Mouse (Mus musculus) liver, embryonic 11.5 days (tissue): ENCODE measurements around the gene Katnb1. TPM values are rescaled to one million over a fixed set of nuclear protein-coding genes. Genes with fewer than 3 reads are reported as not detected.

Source experiments
- ATAC-seq: fragments of 200-750 bp; cut with Nextera tagmentation; replicated peaks from 2 replicates; pipeline ENCODE4 v1.8.0; 2017; ENCODE audit warnings: moderate number of reproducible peaks, mild to moderate bottlenecking, moderate TSS enrichment, moderate library complexity; ENCODE audit not compliant: low FRiP score
- DNase-seq: peaks from one replicate; pipeline ENCODE4 v3.0.0-alpha.2; 2017; ENCODE audit warnings: low spot score
- H3K27ac ChIP-seq: fragments of 300-500 bp; sonication (generic); 2 replicates; pipeline ENCODE4 v1.5.1; 2014; ENCODE audit warnings: mild to moderate bottlenecking, low read depth, low read length, control low read depth
- H3K27me3 ChIP-seq: fragments of 300-500 bp; sonication (generic); replicated peaks from 2 replicates; pipeline ENCODE4 v1.6.1; 2014; ENCODE audit warnings: low read length, mixed read lengths; ENCODE audit not compliant: control insufficient read depth, insufficient read depth
- H3K36me3 ChIP-seq: fragments of 300-500 bp; sonication (generic); 2 replicates; pipeline ENCODE4 v1.6.1; 2014; ENCODE audit warnings: mild to moderate bottlenecking, low read length, moderate library complexity, mixed read lengths; ENCODE audit not compliant: control insufficient read depth, insufficient read depth
- H3K4me1 ChIP-seq: fragments of 300-500 bp; sonication (generic); replicated peaks from 2 replicates; pipeline ENCODE4 v1.6.1; 2014; ENCODE audit warnings: low read length, mixed read lengths; ENCODE audit not compliant: control insufficient read depth, insufficient read depth
- H3K4me2 ChIP-seq: fragments of 300-500 bp; sonication (generic); 2 replicates; pipeline ENCODE4 v1.6.1; 2014; ENCODE audit warnings: mild to moderate bottlenecking, control low read depth, moderate library complexity
- H3K4me3 ChIP-seq: fragments of 300-500 bp; sonication (generic); 2 replicates; pipeline ENCODE4 v1.5.1; 2014; ENCODE audit warnings: low read depth, low read length, control low read depth
- H3K9ac ChIP-seq: fragments of 300-500 bp; sonication (generic); 2 replicates; pipeline ENCODE4 v1.6.1; 2014; ENCODE audit warnings: low read depth, low read length, control low read depth
- H3K9me3 ChIP-seq: fragments of 300-500 bp; sonication (generic); 2 replicates; pipeline ENCODE4 v1.6.1; 2016; ENCODE audit warnings: low read length, inconsistent platforms, mixed read lengths; ENCODE audit not compliant: control insufficient read depth
- WGBS: fragments of 180-500 bp; shearing (Covaris S2); extraction: QIAGEN DNeasy Blood & Tissue Kit; methylation state at CpG from one replicate; pipeline ENCODE4 v1.1.7; 2014; 5-methylcytosine and 5-hydroxymethylcytosine counted together
- polyA plus RNA-seq: library from polyadenylated mRNA; unstranded; fragments of >200 nt; fragmentation: Nextera tagmentation; extraction: Ambion mirVana; gene quantifications from 2 replicates; pipeline ENCODE4 v1.2.1, GENCODE M21; 2014

Gene Katnb1
- polyA plus RNA-seq, 1 experiment from 2014 or later: 25.1 TPM

DNA sequence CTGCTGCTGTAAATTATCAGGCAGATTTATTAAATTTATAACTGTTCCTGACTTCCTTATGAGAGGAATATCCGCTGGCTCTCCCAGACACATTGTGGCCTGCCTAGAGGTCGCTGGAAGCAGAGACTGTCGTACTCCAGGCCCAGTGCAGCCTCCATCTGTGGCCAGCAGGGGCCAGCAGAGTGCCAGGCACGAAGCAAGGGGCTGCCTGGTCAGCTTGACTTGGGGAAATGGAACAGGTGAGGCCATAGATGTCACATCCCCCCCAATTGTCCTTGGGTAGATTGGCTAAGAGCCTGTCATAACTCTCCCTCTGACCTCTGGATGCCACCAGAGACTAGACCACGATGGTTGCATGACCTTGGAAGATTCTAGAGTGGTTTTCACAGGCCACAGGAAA, 18.0 kb downstream of the Katnb1 start:
- no peak overlapping the region for H3K4me3 ChIP-seq
- H3K9me3 ChIP-seq: no peaks in the 10 kb centered on the region
- no peaks in the 10 kb centered on the region for H3K4me1 ChIP-seq
- WGBS: 30% methylated on average over 5 of the region's 5 CpGs
- H3K27ac ChIP-seq: no peak overlapping the region
- H3K4me2 ChIP-seq: no peak overlapping the region
- peaks cover 11% of the 10 kb centered on the region for H3K36me3 ChIP-seq
- no peak overlapping the region for H3K9ac ChIP-seq
- peak; percentile 52 for DNase-seq
- peak; percentile 62; the same call in 1 of the 2 replicates for ATAC-seq
- no peaks in the 10 kb centered on the region for H3K27me3 ChIP-seq

DNA sequence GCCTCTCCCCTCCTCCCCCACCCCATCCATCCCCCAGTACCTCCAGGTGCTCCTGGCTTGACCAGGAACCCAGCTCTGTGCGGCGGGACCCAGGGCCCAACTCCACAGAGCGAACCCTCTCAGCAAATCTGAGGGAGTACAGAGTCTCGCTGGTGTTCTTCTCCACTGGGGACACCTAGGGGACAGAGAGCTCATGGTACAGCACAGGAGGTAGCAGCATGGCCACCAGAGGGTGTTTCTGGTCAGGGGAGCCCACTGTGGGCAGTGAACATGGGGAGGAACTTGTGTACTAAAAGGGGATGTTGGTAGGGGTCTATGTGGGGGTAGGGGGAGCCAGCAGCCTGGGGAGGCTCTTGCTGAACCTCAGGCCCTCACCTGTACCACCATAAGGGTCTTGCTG, 21.0 kb downstream of the Katnb1 start:
- WGBS: 70% methylated on average over 4 of the region's 4 CpGs
- Histone ChIP-seq H3K9me3 (no peaks in the 10 kb centered on the region), H3K4me2 (no peak overlapping the region), H3K9ac (no peak overlapping the region), H3K36me3 (peaks cover 11% of the 10 kb centered on the region), H3K4me3 (no peak overlapping the region), H3K27me3 (no peaks in the 10 kb centered on the region), H3K4me1 (no peaks in the 10 kb centered on the region), H3K27ac (no peak overlapping the region)
- ATAC-seq (0 out of 2 replicates have a peak, but pooled peaks have one; percentile 22), DNase-seq (no peak)

DNA sequence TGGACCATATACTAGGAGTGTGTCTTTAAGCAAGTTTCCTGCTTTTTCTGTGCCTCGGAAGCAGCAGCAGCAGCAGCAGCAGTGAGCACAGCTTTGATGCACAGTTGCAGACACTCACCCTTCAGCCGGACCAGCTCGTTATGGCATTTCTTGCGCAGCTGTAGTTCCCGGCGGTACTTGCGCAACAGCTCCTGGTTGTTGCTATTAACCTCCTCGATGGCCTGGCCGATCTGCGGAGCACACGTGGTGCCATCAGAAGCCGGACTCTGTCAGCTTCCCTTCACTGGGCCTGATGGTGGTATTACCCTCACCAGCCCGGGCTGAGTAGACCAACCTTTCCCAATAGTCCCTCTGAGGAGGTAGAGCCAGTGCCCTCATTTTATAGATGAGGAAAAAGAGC, 26.3 kb downstream of the Katnb1 start:
- WGBS: 89% methylated on average over 13 of the region's 13 CpGs
- no peaks in the 10 kb centered on the region; the same call in 1 of the 2 replicates for H3K36me3 ChIP-seq
- ATAC-seq (no peak), DNase-seq (no peak)
- H3K27me3 ChIP-seq: no peaks in the 10 kb centered on the region
- H3K4me1 ChIP-seq: no peaks in the 10 kb centered on the region
- no peaks in the 10 kb centered on the region for H3K9me3 ChIP-seq
- H3K9ac ChIP-seq: no peak overlapping the region
- H3K27ac ChIP-seq: no peak overlapping the region
- no peak overlapping the region for H3K4me2 ChIP-seq
- H3K4me3 ChIP-seq: no peak overlapping the region

DNA sequence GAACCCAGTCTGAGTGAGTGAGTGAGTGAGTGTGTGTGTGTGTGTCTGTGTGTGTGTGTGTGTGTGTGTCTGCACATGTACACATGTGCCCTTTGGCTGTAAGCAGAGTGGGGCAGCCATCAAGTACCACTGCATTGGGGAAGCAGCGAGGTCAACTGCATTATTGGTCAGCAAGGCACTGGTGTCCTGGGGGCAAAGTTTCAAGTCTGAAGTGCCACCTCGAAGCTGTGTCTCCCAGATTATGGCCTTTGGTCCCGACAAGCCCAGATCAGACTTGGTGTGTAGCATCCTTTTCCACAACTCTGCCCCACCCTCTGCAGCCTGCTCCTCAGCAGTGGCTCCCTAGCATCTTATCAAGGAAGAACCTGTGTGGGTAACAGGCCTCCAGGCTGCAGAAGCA, 31.6 kb downstream of the Katnb1 start:
- DNase-seq: no peak
- no peak overlapping the region for H3K9ac ChIP-seq
- H3K4me2 ChIP-seq: no peak overlapping the region
- no peak overlapping the region for H3K27ac ChIP-seq
- no peaks in the 10 kb centered on the region for H3K9me3 ChIP-seq
- H3K27me3 ChIP-seq: no peaks in the 10 kb centered on the region
- H3K36me3 ChIP-seq: no peaks in the 10 kb centered on the region
- no peak for ATAC-seq
- H3K4me1 ChIP-seq: no peaks in the 10 kb centered on the region
- 84% methylated on average over 3 of the region's 3 CpGs for WGBS
- H3K4me3 ChIP-seq: no peak overlapping the region

DNA sequence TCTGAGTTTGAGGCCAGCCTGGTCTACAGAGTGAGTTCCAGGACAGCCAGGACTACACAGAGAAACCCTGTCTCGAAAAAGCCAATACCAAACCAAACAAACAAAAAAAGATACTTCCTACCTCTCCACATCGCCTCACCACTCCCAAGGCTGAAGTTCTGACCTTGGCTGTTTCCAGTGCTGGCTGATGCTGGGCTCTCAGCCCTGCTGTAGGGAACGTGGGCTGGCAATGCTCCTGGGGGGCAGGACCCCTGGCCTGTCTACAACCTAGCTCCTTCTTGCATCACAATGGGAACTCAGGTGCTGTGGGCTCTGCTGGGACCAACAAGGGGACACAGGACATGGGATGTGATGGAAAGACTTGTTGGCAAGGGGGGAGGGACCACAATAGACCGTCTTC, 32.1 kb downstream of the Katnb1 start:
- Histone ChIP-seq H3K9ac (no peak overlapping the region), H3K9me3 (no peaks in the 10 kb centered on the region), H3K4me3 (no peak overlapping the region), H3K27me3 (no peaks in the 10 kb centered on the region), H3K27ac (no peak overlapping the region), H3K4me2 (no peak overlapping the region), H3K4me1 (no peaks in the 10 kb centered on the region), H3K36me3 (no peaks in the 10 kb centered on the region)
- DNase-seq (no peak), ATAC-seq (no peak)
- WGBS: 68% methylated on average over 4 of the region's 4 CpGs

DNA sequence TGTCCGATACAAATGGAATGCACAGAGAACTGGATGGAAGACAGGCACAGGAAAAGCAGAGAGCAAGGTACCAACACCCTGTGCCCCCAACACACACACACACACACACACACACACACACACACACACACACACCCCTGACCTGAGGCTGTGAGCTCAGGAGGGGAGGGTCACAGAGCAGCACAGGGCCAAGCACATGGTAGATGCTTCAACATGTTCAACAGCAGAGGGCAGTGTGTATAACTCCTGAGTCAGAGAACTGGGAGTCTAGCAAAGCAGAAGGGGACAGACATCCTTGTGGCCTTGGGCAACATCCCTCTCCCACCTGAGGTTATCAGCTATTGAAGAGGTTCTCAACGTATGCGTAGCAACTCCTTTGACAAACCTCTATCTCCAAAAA, 32.8 kb downstream of the Katnb1 start:
- H3K9ac ChIP-seq: no peak overlapping the region
- H3K27ac ChIP-seq: no peak overlapping the region
- ATAC-seq (peak; percentile 41; the same call in 1 of the 2 replicates), DNase-seq (no peak)
- no peak overlapping the region for H3K4me3 ChIP-seq
- H3K4me2 ChIP-seq: no peak overlapping the region
- WGBS: 63% methylated on average over 3 of the region's 3 CpGs
- no peaks in the 10 kb centered on the region for H3K36me3 ChIP-seq
- H3K27me3 ChIP-seq: no peaks in the 10 kb centered on the region
- no peaks in the 10 kb centered on the region for H3K4me1 ChIP-seq
- no peaks in the 10 kb centered on the region for H3K9me3 ChIP-seq

DNA sequence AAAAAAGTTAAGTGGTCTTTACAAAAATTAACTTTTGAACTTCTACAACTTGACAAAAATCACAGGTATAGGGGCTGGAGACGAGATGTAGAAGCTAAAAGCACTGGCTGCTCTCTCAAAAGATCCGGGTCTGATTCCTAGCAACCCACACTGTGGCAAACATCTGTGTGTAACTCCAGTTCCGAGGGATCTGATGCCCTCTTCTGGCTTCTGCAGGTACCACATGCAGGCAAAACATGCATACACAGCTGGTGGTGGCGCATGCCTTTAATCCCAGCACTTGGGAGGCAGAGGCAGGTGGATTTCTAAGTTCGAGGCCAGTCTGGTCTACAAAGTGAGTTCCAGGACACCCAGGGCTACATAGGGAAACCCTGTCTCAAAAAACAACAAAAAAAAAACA, 42.5 kb downstream of the Katnb1 start:
- no peak overlapping the region for H3K27ac ChIP-seq
- H3K4me3 ChIP-seq: no peak overlapping the region
- H3K9ac ChIP-seq: no peak overlapping the region
- no peaks in the 10 kb centered on the region for H3K9me3 ChIP-seq
- H3K4me1 ChIP-seq: no peaks in the 10 kb centered on the region
- H3K36me3 ChIP-seq: 0 out of 2 replicates have a peak, but pooled peaks cover 4% of the 10 kb centered on the region
- H3K4me2 ChIP-seq: no peak overlapping the region
- no peak for DNase-seq
- ATAC-seq: no peak
- 80% methylated on average over 5 of the region's 5 CpGs for WGBS
- no peaks in the 10 kb centered on the region for H3K27me3 ChIP-seq

DNA sequence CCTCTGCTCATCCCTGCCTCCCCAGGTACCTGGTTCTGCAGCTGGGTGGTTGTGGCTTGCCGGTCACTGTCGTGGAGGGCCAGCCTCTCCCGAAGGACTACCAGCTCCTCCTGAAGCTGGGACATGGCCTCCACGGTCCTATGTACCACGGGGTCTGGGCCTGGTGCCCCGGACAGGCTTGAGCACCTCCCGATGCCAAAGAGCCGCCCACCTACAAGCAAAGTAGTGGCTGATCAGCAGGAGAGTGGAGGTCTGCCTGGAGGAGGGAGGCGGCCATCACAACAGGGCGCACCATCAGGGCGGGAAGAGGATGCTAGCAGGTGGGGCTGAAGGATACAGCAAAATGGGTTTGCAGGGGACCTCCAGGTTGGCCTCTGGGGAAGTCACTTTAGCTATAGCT, 45.5 kb downstream of the Katnb1 start:
- no peak overlapping the region for H3K4me3 ChIP-seq
- ATAC-seq: no peak
- no peaks in the 10 kb centered on the region for H3K27me3 ChIP-seq
- DNase-seq: no peak
- WGBS: 88% methylated on average over 11 of the region's 11 CpGs
- no peaks in the 10 kb centered on the region for H3K9me3 ChIP-seq
- H3K4me2 ChIP-seq: no peak overlapping the region
- peaks cover 4% of the 10 kb centered on the region; the same call in 1 of the 2 replicates for H3K36me3 ChIP-seq
- H3K9ac ChIP-seq: no peak overlapping the region
- H3K27ac ChIP-seq: no peak overlapping the region
- no peaks in the 10 kb centered on the region for H3K4me1 ChIP-seq

DNA sequence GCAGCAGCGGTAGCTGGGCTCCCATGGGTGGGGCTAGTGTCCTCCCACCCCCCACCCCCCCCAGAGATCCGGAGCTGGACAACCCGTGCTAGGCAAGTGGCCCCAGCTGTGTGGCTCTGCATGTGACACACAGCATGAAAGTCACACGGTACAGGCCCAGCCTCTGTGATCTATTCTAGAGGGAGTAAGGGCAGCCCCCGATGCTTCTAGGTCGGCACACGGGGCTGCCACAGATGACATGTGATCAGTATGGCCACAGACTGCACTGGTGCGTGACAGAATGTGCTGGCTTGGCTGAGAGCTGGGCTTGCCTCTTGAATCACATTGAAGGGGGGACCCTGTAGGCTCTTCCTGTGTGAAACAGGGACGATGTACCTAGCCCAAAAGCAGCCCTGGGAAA, 46.7 kb downstream of the Katnb1 start:
- 82% methylated on average over 9 of the region's 9 CpGs for WGBS

More for the DNA sequence above, 46.7 kb downstream of the Katnb1 start:
- H3K4me1 ChIP-seq: no peaks in the 10 kb centered on the region
- H3K27ac ChIP-seq: no peak overlapping the region
- H3K9ac ChIP-seq: no peak overlapping the region
- H3K9me3 ChIP-seq: no peaks in the 10 kb centered on the region
- ATAC-seq (no peak), DNase-seq (no peak)
- no peak overlapping the region for H3K4me3 ChIP-seq
- H3K27me3 ChIP-seq: no peaks in the 10 kb centered on the region
- peaks cover 4% of the 10 kb centered on the region; the same call in 1 of the 2 replicates for H3K36me3 ChIP-seq
- no peak overlapping the region for H3K4me2 ChIP-seq
